Mouse (Mus musculus): ENCODE results near the gene Igfbp4. TPM values are rescaled to one million over a fixed set of nuclear protein-coding genes. Genes with fewer than 3 reads are reported as not detected.

The Igfbp4 gene
- total RNA-seq, 2 experiments from 2014 or later = 78.1 to 83.3 TPM

DNA sequence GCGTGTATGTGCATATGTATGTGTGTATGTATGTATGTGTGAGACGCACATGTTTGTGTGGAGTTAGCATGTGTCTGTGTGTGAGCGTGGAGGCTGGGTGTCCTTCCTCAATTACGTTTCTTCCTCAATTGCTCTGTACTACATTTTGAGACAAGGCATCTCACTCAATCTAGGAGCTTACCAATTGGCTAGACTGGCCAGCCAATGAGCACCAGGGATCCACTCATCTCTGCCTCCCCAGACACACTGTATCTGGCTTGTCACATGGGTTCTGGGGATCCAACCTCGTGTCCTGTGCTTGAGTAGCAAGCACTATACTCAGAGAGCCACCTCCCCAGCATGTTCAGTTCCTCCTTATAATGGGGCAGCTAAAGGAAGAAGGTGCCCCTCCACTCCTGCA lies 27.4 kb downstream of the Igfbp4 start:
- intact Hi-C loops (cut with DNase I) = no loop called here
- DNase-seq (ENCODE audit: extremely low spot score in 1 of 2, low spot score in 2 of 2) = no peak

DNA sequence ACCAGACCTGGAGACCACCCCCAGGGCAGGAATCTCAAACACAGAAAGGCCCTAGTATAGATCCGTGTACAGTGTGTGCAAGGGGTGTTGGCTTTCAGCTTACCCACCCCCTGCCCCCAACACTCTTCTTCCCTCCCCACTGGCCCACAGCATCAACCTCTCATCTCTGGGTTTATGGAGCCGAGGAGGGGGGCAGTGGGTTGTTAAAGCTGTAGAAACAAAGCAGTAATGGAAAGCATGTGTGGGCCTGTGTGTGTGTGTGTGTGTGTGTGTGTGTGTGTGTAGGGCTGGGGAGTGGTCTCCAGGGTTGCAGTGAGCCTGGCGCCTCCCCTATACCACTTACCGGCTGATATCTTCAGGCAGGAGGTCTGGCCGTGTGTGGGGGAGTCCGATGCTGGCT lies 30.8 kb downstream of the Igfbp4 start:
- no peak for DNase-seq (ENCODE audit: extremely low spot score in 1 of 2, low spot score in 2 of 2)
- intact Hi-C loops (cut with DNase I) = no loop called here

DNA sequence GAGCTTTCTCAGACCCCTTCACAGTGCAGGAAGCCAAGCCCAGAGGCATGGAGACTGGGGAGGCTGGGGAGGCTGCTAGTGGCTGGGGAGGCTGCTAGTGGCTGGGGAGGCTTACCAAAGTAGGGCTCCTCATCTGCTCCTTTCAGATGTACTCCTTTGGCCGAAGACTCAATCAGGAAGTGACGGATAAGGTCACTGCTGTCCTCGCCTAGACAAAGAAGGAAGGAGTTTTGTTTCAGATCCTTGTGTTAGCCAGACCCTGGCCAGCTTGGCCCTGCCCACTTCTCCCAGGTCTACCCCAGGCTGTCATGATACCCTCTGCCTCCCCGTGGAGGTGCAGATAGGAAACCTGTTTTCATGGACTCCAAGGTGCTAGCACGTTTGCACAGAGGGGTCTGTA lies 32.7 kb downstream of the Igfbp4 start:
- intact Hi-C loops (cut with DNase I) = no loop called here

DNA sequence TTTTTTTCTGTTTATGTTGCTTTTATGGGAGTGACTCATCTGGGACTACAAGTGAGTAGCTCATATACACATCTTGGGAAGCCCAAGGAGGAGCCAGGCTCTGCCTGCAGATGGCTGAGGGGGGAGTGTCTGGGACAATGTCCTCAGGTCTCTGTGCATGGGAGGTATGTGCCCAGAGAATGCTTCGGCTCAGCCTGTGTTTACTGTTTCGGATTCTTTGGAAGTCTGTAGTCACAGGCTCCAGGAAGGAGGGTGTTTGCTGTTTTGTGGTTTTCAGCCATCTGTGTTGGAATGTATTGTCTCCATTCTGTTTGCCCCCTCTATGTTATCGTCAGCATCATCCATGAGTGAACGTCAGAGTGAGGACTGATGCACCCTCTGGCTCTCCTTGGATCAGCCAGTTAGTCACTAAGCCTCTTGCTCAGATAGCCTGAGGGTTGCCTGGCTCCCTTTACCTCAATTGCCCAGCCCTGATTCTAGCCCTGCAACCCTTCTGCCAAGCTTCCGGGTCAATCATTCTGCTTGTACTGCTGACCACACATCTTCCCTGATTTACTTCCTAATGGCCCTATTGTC lies 35.8 kb downstream of the Igfbp4 start:
- intact Hi-C loops (cut with DNase I) = no loop called here
- no peak for DNase-seq (ENCODE audit: extremely low spot score in 1 of 2, low spot score in 2 of 2)

More for the DNA sequence above, 32.7 kb downstream of the Igfbp4 start:
- DNase-seq (ENCODE audit: extremely low spot score in 1 of 2, low spot score in 2 of 2) = no peak

DNA sequence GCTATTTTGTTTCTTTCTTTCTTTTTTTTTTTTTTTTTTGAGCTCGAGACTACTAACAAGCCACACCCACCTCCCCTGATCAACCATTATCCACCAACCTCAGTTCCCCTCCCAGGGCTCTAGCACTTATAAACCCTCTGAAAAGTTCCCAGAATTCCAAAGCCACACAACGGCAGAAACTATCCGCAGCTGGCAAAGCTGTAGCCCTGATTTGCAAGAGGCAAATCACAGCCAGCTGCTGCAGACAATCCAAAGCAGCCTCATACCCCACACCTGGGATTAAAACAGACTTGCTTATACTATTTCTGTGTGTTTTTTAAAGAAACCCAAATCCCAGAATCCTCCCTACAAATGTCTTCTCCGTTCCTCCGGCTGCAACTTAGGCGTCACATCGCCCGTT lies 36.8 kb downstream of the Igfbp4 start:
- no peak for DNase-seq (ENCODE audit: extremely low spot score in 1 of 2, low spot score in 2 of 2)
- intact Hi-C loops (cut with DNase I) = no loop called here

DNA sequence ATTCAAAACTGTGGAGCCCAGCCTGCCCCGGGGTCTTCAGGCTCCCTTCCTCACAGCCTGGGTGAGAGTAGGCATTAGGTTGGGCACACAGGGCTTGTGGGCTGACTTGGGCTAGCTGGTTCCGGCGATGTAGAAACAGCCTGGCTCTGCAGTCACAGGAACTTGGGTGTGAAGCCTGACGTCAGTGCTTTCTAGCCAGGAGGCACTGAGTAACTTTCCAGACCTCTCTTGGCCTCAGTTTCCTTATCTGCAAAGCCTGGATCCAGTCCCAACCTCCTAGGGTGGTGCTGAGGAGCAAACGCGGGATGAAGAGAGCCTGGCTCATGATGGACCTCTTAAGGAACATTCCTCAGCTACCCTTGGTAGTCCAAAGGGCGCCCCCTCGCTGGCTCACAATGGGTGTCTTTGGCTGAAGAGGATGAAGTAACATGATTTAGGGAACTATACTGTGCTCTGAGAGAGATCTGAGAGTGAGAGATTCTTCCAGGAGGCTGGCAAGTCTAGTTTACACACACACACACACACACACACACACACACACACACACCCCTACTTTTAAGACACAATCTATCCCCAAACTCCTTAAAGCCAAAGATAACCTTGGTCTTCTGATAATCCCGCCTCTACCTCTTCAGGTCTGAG lies 40.0 kb downstream of the Igfbp4 start:
- no peak for DNase-seq (ENCODE audit: extremely low spot score in 1 of 2, low spot score in 2 of 2)
- intact Hi-C loops (cut with DNase I) = no loop called here

DNA sequence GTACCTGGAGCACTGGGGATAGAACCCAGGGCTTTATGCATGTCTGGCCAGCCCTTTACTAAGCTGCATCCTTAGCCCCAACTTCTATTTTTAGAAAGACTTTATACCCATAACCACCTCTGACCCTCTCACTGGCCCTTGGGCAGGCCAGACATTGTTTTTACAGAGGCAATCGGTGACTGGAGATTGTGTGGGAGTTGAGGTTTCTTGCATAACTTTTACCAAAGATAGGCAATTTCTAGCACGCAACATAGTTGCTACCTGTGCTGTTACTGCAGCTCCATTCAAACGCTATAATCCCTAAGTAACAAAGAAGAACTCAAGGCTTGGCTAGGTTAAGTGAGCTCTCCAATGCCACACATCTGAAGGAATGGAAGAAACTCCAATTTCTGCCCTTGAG lies 40.5 kb downstream of the Igfbp4 start:
- no peak for DNase-seq (ENCODE audit: extremely low spot score in 1 of 2, low spot score in 2 of 2)
- intact Hi-C loops (cut with DNase I) = no loop called here

DNA sequence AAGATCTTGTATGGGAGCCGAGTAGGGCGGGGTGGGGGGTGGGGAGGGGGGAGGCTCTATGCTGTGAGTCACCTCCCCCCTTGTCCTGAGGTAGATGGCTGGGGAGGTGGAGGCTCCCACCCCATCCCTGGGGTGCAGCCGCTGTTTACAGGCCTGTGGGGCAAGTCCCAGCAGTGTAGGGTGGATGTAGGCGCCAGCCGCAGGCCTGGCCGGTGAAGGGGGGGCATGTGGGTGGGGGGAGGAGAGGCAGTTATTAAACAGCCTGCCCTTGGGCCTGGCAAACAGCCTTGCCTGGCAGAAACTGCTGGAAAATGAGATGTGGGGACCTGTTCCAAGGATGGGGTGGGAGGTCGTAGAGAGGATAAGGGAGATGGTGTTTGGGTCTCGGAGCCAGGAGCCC lies 41.1 kb downstream of the Igfbp4 start:
- intact Hi-C loops (cut with DNase I) = no loop called here
- no peak for DNase-seq (ENCODE audit: extremely low spot score in 1 of 2, low spot score in 2 of 2)

DNA sequence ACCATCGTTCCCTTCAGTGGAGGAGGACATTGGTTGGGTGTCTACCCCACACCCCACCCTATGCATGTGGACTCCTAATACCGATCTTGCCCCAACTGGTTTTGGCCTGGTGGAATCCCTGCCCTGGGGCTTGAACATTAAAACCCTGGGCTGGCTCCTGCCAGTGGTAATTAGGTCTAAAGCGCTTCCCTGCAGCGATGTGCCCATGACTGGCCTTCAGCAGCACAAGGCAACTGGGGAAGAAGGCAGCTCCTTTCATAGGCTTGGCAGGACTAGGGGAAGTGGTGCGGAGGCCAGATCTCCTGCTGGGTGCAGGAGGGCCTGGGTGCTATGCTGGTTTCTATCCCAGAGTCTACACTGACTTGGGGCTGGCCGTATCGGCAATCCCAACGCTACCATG lies 42.5 kb downstream of the Igfbp4 start:
- no peak for DNase-seq (ENCODE audit: extremely low spot score in 1 of 2, low spot score in 2 of 2)
- intact Hi-C loops (cut with DNase I) = no loop called here

DNA sequence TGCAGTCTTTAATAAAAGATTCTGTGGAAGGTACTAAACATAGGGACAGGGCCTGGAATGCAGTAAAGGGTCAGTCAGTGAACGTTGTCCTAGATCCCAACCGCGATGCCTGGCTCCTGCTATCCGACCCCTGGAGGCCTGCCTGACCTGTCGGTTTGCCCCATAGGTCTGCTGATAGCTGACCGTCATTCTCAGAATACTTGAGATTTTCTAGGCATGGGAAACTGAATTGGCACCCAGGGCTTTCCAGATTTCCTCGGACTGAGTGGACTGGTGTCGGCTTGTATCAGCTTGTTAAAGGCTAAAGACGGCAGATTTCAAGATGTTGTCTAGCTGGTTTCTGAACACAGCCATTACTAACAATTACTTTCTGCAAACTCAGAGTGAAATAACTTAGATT lies 43.3 kb downstream of the Igfbp4 start:
- intact Hi-C loops (cut with DNase I) = no loop called here
- DNase-seq (ENCODE audit: extremely low spot score in 1 of 2, low spot score in 2 of 2) = no peak

DNA sequence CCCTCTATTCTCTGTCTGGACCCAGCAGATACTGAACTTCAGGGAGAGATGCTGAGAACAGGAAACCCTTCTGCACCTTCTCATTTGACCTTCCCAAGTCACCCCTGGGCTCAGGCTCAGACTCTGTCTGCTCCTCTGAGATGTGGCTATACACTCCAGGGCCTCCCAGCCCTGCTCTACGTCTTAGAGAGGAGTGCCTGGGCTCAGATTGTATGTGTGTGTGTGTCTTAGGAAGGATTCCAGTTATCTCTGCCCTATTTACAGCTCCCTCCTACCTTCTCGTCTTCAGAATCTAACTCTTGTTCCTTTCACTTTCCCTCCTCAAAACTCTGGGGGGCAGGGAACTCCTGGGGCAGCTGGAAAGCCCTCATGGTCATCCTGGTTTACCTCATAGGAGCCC lies 47.4 kb downstream of the Igfbp4 start:
- no peak for DNase-seq (ENCODE audit: extremely low spot score in 1 of 2, low spot score in 2 of 2)
- intact Hi-C loops (cut with DNase I) = no loop called here

DNA sequence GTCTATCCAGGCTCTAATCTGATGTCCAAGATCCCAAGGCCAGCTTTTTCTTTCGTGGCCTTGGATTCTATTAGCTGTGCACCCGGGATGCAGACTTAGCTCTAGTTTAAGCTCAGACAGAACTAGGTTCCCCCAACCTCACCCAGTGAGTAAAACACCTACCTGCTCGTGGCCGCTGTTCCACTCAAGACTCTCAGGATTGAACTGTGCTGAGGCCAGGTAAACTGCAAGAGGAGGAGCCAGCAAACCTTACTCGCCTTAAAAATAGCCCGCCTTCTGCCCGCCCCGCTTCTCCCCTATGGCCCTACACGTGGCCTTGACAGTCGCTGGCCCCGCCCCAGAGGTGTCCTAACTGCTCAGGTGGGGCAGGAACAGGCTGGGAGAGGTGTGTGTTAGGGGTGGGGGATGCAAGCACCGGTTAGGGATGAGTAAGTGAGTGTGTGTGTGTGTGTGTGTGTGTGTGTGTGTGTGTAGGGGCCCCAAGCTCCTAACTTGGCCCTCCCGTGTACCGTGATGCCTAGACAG lies 48.1 kb downstream of the Igfbp4 start, which contains the start of gene Tns4:
Gene Tns4, minus strand, starts transcription at position 230 of the 525 bp plus-strand sequence.
- no peak for DNase-seq (ENCODE audit: extremely low spot score in 1 of 2, low spot score in 2 of 2)
- intact Hi-C loops (cut with DNase I) = no loop called here

DNA sequence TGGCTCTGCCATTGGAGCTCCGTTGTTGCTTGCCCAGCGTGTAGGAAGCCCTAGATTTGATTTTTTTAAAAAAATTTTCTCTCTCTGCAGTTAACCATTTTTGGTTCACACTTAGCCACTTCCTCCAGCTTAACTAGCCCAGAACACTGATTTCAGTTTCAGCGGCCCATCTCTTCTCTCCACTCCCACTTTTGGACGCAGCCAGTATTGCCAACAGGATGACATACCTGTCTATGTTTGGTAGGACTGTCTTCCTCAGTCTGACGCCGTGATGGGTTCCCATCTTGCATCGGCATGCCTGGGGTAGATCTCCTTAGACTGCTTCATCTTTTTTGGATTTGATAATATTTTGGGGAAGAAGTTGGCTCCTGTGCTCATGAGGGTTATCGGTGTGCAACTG lies 49.3 kb downstream of the Igfbp4 start:
- DNase-seq (ENCODE audit: extremely low spot score in 1 of 2, low spot score in 2 of 2) = no peak
- intact Hi-C loops (cut with DNase I) = no loop called here

DNA sequence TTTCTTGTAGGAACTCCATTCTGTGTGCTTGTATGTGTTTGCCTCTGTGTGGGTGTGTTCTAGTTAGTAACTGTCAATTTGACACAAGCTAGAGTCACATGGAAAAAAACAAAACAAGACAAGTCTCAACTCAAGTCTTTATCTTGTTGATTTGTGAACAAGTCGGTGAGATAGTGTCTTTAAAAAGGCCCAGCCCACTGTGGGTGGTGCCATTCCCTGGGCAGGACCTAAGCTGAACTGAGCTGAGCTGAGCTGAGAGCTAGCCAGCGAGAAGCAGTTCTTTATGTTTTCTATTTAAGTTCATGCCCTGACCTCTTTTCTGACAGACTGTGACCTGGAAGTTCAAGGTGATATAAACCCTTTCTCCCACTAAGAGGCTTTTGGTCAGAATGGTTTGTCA lies 50.6 kb downstream of the Igfbp4 start:
- intact Hi-C loops (cut with DNase I) = no loop called here
- DNase-seq (ENCODE audit: extremely low spot score in 1 of 2, low spot score in 2 of 2) = no peak

DNA sequence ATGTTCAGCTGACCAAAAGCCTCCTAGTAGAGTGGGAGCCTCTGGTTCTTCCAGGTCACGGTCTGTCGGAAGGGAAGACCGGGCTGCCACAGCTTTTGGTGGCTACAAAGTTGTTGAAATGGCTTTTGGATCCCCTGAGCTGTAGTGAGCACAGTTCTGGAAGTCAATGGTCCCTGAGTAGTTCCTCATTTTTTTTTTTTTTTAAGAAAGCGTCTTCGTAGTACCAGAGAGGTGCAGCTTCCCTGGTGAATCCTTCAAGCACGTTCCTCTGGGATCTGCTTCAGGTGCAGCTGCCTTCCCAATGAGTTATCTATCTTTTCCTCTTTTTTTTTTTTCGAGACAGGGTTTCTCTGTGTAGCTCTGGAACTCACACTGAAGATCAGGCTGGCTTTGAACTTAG lies 52.7 kb downstream of the Igfbp4 start:
- no peak for DNase-seq (ENCODE audit: extremely low spot score in 1 of 2, low spot score in 2 of 2)
- intact Hi-C loops (cut with DNase I) = no loop called here

DNA sequence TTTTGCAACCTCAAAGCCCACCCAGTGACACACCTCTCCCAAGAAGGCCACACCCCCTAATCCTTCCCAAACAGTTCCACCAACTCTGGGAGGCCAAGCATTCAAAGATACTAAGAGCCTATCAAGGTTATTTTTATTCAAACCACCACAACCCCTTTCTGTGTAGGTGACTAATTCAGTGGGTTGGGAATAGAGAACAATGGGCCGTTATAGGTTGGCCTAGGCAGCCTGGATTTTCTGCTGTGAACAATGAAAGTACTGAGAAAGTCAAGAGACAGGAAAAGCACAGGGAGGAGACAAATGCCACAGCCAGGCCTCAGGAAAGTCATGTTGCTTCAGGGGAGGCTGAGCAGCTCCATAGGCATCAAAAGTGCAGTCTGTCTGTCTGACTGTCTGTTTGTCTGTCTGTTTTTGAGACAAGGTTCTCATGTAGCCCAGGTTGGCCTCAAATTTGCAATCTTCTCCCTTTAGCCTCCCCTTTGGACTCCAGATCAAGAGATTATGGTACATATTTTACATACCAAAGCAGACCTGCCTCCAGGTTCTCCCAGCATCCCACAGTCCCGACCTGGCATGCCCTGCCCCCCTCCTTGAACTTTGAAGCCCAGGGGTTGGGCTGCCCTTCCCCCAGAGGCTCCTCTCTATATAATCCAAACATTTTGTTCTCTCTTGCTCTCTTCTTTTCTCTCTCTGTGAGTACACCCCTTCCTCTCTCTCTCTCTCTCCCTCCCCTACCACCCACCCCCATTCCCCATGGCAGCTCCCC lies 54.0 kb downstream of the Igfbp4 start:
- intact Hi-C loops (cut with DNase I) = no loop called here
- no peak for DNase-seq (ENCODE audit: extremely low spot score in 1 of 2, low spot score in 2 of 2)

DNA sequence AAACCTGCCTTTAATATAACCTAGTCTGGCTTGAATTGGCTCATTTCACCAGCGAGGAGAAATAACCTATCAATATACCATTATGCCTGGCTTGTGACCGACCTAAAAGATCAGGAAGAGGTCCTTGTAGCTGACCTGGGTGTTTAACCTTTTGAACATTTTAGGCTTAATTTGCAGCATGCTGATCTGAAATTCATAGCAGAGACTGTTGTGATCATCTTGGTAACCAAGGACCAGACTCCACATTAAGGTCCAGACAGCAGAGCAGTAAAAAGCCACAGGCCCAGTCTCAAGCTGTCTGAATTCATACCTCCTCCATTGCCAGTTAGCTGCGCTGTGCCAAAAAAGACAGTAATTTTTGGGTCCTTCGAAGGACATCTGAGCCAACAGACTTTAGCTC lies 54.7 kb downstream of the Igfbp4 start:
- intact Hi-C loops (cut with DNase I) = no loop called here
- no peak for DNase-seq (ENCODE audit: extremely low spot score in 1 of 2, low spot score in 2 of 2)

DNA sequence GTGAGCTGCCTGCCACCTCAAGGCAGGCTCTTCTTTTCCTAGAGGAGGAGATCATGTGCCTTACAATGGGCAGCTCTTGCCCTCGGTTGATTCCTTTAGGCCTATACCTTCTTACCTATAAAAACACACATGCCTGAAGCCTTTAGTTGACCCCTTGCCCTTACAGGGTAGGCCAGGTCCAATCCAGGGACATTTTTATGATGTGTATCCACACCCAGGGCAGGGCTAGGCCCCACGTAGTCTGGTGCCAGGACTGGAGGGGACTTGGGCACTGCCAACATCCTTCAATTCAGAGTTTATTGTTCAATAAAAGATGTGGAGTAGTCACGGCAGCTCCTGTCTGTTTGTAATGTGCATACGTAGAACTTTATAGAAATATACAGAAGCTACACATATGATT lies 55.4 kb downstream of the Igfbp4 start:
- no peak for DNase-seq (ENCODE audit: extremely low spot score in 1 of 2, low spot score in 2 of 2)
- intact Hi-C loops (cut with DNase I) = no loop called here

DNA sequence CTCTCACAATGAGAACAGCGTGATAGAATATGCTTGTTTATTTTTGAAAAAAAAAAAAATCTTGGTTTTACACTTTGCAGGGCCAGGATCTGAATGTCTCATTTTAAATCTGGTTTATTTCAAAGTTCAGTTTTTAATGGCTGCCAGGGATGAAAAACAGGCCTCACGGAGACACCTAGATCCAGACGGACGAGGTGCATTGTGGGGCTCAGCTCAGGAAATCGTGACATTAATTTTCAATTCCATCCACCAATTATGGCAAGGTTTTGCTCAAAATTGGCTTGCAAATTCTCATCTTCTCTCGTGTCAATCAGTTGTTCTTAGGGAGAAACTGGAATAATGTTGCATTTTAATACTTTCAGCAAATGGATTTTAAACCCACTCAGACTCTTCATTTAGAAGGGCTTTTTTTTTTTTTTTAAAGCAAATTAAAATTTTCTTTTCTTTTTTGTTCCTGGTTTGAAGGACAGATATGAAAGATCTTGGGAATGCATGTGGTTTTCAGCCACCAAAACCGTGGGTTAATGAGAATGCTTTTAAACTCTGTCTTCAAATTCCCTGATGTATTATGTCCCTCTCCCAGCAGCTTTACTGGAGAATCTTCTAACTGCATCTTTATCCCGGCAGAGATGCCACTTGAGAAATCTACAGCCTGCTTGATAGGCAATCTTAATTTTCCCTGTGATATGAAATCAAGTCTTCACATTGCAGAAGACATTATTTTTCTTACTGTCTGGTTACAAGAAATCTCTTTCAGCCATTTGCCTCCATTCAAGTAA lies 56.1 kb downstream of the Igfbp4 start:
- no peak for DNase-seq (ENCODE audit: extremely low spot score in 1 of 2, low spot score in 2 of 2)
- intact Hi-C loops (cut with DNase I) = no loop called here

Data from left cerebral cortex, postnatal 10 days (tissue).